Mouse (Mus musculus) adrenal gland, adult 2 months (tissue): ENCODE measurements at regions not wholly inside any gene's neighbourhood (a gene's known extent, or its start where the extent isn't known, plus 50 kb on each side); places are given as distances from the start of the nearest gene placed in this dataset.
A peak's percentile ranks its signal among the peaks of the same experiment; 100 is the strongest.

Source experiments
- DNase-seq: peaks from one replicate; pipeline ENCODE4 v3.0.0; 2021

GRCm38 (mm10) chr5:119149389-119150185 lies 520.9 kb upstream of the Tbx3 start:
- DNase-seq, result no peak

- no peak for DNase-seq
Observed at GRCm38 (mm10) chr5:119153086-119153485, 517.4 kb upstream of the Tbx3 start.

GRCm38 (mm10) chr5:119156638-119157037 lies 513.8 kb upstream of the Tbx3 start:
- DNase-seq, result peak; percentile 32

GRCm38 (mm10) chr5:119158171-119158570 lies 512.3 kb upstream of the Tbx3 start:
- no peak for DNase-seq

- DNase-seq, result no peak
Observed at GRCm38 (mm10) chr5:119162132-119162675, 508.3 kb upstream of the Tbx3 start.

GRCm38 (mm10) chr5:119167718-119168117 lies 502.8 kb upstream of the Tbx3 start:
- DNase-seq, result peak; percentile 95

- no peak for DNase-seq
Observed at GRCm38 (mm10) chr5:119169274-119169673, 501.2 kb upstream of the Tbx3 start.

GRCm38 (mm10) chr5:119171626-119172025 lies 498.8 kb upstream of the Tbx3 start:
- DNase-seq, result no peak

- DNase-seq, result no peak
Observed at GRCm38 (mm10) chr5:119178805-119179204, 491.7 kb upstream of the Tbx3 start.

GRCm38 (mm10) chr5:119183545-119184047 lies 486.9 kb upstream of the Tbx3 start:
- DNase-seq, result no peak

- no peak for DNase-seq
Observed at GRCm38 (mm10) chr5:119186611-119187010, 483.9 kb upstream of the Tbx3 start.

- DNase-seq, result no peak
Observed at GRCm38 (mm10) chr5:119188476-119188875, 482.0 kb upstream of the Tbx3 start.

GRCm38 (mm10) chr5:119193699-119194681 lies 476.5 kb upstream of the Tbx3 start:
- DNase-seq, result no peak

- DNase-seq, result no peak
Observed at GRCm38 (mm10) chr5:119199906-119200305, 470.6 kb upstream of the Tbx3 start.

- DNase-seq, result peak; percentile 19
Observed at GRCm38 (mm10) chr5:119201251-119201650, 469.2 kb upstream of the Tbx3 start.

GRCm38 (mm10) chr5:119204736-119205135 lies 465.7 kb upstream of the Tbx3 start:
- peak; percentile 33 for DNase-seq

- no peak for DNase-seq
Observed at GRCm38 (mm10) chr5:119208077-119208476, 462.4 kb upstream of the Tbx3 start.

- DNase-seq, result peak; percentile 17
Observed at GRCm38 (mm10) chr5:119213196-119213595, 457.3 kb upstream of the Tbx3 start.

- DNase-seq, result no peak
Observed at GRCm38 (mm10) chr5:119213692-119214357, 456.6 kb upstream of the Tbx3 start.

GRCm38 (mm10) chr5:119214937-119215336 lies 455.5 kb upstream of the Tbx3 start:
- DNase-seq, result no peak

- DNase-seq, result no peak
Observed at GRCm38 (mm10) chr5:119215364-119215763, 455.1 kb upstream of the Tbx3 start.

- no peak for DNase-seq
Observed at GRCm38 (mm10) chr5:119216146-119216545, 454.3 kb upstream of the Tbx3 start.
